Comparison of ENCODE assay signal across 9 mouse cellular contexts in the genomic region with DNA sequence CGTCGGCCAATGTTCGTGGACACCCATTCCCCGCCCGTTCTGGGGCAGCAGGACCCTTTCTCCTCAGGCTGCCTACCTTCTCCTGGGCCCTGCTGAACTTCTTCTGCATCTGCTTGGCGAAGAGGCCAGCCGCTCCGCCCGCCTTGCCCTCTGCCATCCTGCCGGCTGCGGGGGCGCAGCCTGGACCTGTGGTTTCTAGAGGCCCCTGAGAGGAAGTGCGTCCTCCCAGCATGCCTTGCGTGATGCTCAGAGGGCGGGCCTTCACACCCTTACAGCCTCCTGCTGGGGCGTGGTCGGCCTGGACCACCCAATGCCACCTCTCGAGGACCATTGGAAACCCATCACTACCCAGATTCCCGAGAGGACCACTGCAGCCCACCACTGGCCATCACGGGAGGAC. TPM values are rescaled to one million over a fixed set of nuclear protein-coding genes. Genes with fewer than 3 reads are reported as not detected.
A peak's percentile ranks its signal among the peaks of the same experiment; 100 is the strongest.
DNase-seq lines count a peak whose midpoint lies in the region; ATAC-seq lines count a peak whose summit lies in the region.
"Had no signal": no experiment of that assay in that cellular context is flagged by ENCODE, and none has a peak within 500 bp of the region (broad histone marks: within the 10 kb centered on the region; RNA-seq: fewer than 3 reads in every experiment).

Gene Bin2 (minus strand): TSS at position 217 of the 400 bp plus-strand sequence.

- H3K27me3 ChIP-seq in heart, embryonic 15.5 days, result no peaks in the 10 kb centered on the region

- peak; percentile 35 to 58 for DNase-seq in right cerebral cortex, postnatal 10 days (ENCODE audit: low spot score in 2 of 2)
- DNase-seq in right cerebral cortex, postnatal 25 days, result no peak
- peak; percentile 78 for DNase-seq in lung, postnatal 36 days
- DNase-seq in thymus, postnatal 14 days, result peak; percentile 94
- no peak for DNase-seq in cerebellum, postnatal 36 days
- no peak for DNase-seq in adrenal gland, postnatal 10 days
- no peak for DNase-seq in cerebellum, postnatal 25 days

- 77% methylated on average over 20 of the region's 20 CpGs for WGBS in heart, embryonic 15.5 days

- H3K9me3 ChIP-seq in heart, embryonic 15.5 days (replicated peaks), result no peaks in the 10 kb centered on the region

- no peak within 1 kb of the TSS; the same call in 1 of the 2 replicates for H3K4me2 ChIP-seq in heart, embryonic 15.5 days

- no peak for ATAC-seq in heart, embryonic 15.5 days (replicated peaks; ENCODE audit: insufficient number of reproducible peaks, insufficient read depth, low FRiP score, low read depth)

- peaks cover 24% of the 10 kb centered on the region for H3K4me1 ChIP-seq in heart, embryonic 15.5 days (replicated peaks)

- no peak within 1 kb of the TSS for H3K27ac ChIP-seq in heart, embryonic 15.5 days
- H3K27ac ChIP-seq: kidney, postnatal 0 days had no signal

- no peaks in the 10 kb centered on the region for H3K36me3 ChIP-seq in heart, embryonic 15.5 days

- peak within 1 kb of the TSS; percentile 22; the same call in 1 of the 2 replicates for H3K4me3 ChIP-seq in heart, embryonic 15.5 days

- no peak within 1 kb of the TSS for H3K9ac ChIP-seq in heart, embryonic 15.5 days

RNA-seq across cellular contexts. Expression of gene Bin2, which starts in this region (rescaled TPM):
- 2.6 and 9.4 TPM in 2 replicates for polyA plus RNA-seq in heart, embryonic 15.5 days (2015; fragmentation: Nextera tagmentation; extraction: Ambion mirVana)
- 1 to 10 TPM; 5.5 to 5.8 TPM for total RNA-seq in adrenal gland, postnatal 10 days (2021)

Comparison
In these comparisons a context has a peak if more than half of its experiments do, and no peak if none do; other contexts are left out.
1. DNase-seq: peak in right cerebral cortex, postnatal 10 days (2 of 2), lung, postnatal 36 days (single experiment) and thymus, postnatal 14 days (single experiment); none in right cerebral cortex, postnatal 25 days (single experiment), cerebellum, postnatal 36 days (0 of 2), adrenal gland, postnatal 10 days (single experiment) and cerebellum, postnatal 25 days (0 of 2).